In genomic region chr5:85915000-85915399, GRCm38 (mm10) we compare ENCODE assay signal across 13 mouse cellular contexts.
"Had no signal": no experiment of that assay in that cellular context is flagged by ENCODE, and none has a peak within 500 bp of the region (broad histone marks: within the 10 kb centered on the region; RNA-seq: fewer than 3 reads in every experiment).

No protein-coding gene starts in this region.

- H3K4me1 ChIP-seq: kidney, embryonic 15.5 days; limb, embryonic 13.5 days; liver, embryonic 15.5 days; midbrain, embryonic 13.5 days had no signal

- ATAC-seq: midbrain, embryonic 13.5 days had no signal

- H3K27ac ChIP-seq: kidney, embryonic 15.5 days; limb, embryonic 13.5 days; liver, embryonic 15.5 days; midbrain, embryonic 13.5 days had no signal

- H3K4me3 ChIP-seq: kidney, embryonic 15.5 days; limb, embryonic 13.5 days; liver, embryonic 15.5 days; midbrain, embryonic 13.5 days had no signal

- DNase-seq: kidney, adult 18-20 months; kidney, postnatal 25 days; left cerebral cortex, postnatal 4 days; lung, embryonic 14.5 days; lung, postnatal 10 days; lung, postnatal 4 days; right cerebral cortex, adult 18-20 months; right cerebral cortex, postnatal 25 days; thymus, postnatal 4 days had no signal
